Mouse (Mus musculus): Measurements from ENCODE around the gene Ccdc74a. TPM values are rescaled to one million over a fixed set of nuclear protein-coding genes. Genes with fewer than 3 reads are reported as not detected.

Gene Ccdc74a
- polyA plus RNA-seq, 1 experiment from 2014 or later = 11.2 TPM

GRCm38 (mm10) chr16:17626269-17626555 is 20.1 kb upstream of the Ccdc74a start:
- no peaks in the 10 kb centered on the region for H3K4me1 ChIP-seq
- H3K9me3 ChIP-seq = no peaks in the 10 kb centered on the region
- 97% methylated on average over 5 of the region's 5 CpGs for WGBS
- ATAC-seq (replicated peaks) = no peak
- no peak overlapping the region for H3K4me2 ChIP-seq
- H3K27ac ChIP-seq = no peak overlapping the region
- no peak overlapping the region for H3K9ac ChIP-seq
- peaks cover 56% of the 10 kb centered on the region for H3K36me3 ChIP-seq (replicated peaks)
- no peak overlapping the region for H3K4me3 ChIP-seq
- no peaks in the 10 kb centered on the region for H3K27me3 ChIP-seq (replicated peaks)

GRCm38 (mm10) chr16:17632580-17632979 is 13.7 kb upstream of the Ccdc74a start:
- Histone ChIP-seq H3K4me3 (no peak overlapping the region), H3K9me3 (no peaks in the 10 kb centered on the region), H3K36me3 (replicated peaks) (peaks cover 39% of the 10 kb centered on the region), H3K9ac (no peak overlapping the region), H3K27ac (no peak overlapping the region), H3K4me2 (no peak overlapping the region), H3K4me1 (no peaks in the 10 kb centered on the region), H3K27me3 (replicated peaks) (no peaks in the 10 kb centered on the region)
- ATAC-seq (replicated peaks) = no peak
- 97% methylated on average over 2 of the region's 2 CpGs for WGBS

GRCm38 (mm10) chr16:17633481-17634181 is 12.6 kb upstream of the Ccdc74a start:
- no peak for ATAC-seq (replicated peaks)

GRCm38 (mm10) chr16:17636904-17637303 is 9.4 kb upstream of the Ccdc74a start:
- no peak overlapping the region for H3K9ac ChIP-seq
- no peak overlapping the region for H3K4me3 ChIP-seq
- no peak for ATAC-seq (replicated peaks)
- no peak overlapping the region for H3K27ac ChIP-seq
- no peaks in the 10 kb centered on the region for H3K9me3 ChIP-seq
- WGBS = 86% methylated on average over 2 of the region's 2 CpGs
- H3K4me1 ChIP-seq = no peaks in the 10 kb centered on the region
- H3K27me3 ChIP-seq (replicated peaks) = no peaks in the 10 kb centered on the region
- H3K4me2 ChIP-seq = no peak overlapping the region
- peaks cover 44% of the 10 kb centered on the region; the same call in 1 of the 2 replicates for H3K36me3 ChIP-seq (replicated peaks)

More at GRCm38 (mm10) chr16:17633481-17634181, 12.6 kb upstream of the Ccdc74a start:
- Histone ChIP-seq H3K27ac (no peak overlapping the region), H3K9ac (no peak overlapping the region), H3K36me3 (replicated peaks) (peaks cover 32% of the 10 kb centered on the region), H3K27me3 (replicated peaks) (no peaks in the 10 kb centered on the region), H3K4me2 (no peak overlapping the region), H3K9me3 (no peaks in the 10 kb centered on the region), H3K4me3 (no peak overlapping the region), H3K4me1 (no peaks in the 10 kb centered on the region)
- WGBS = 75% methylated on average over 8 of the region's 8 CpGs

- H3K27ac ChIP-seq = no peak overlapping the region
- H3K9me3 ChIP-seq = no peaks in the 10 kb centered on the region
- no peak overlapping the region for H3K4me2 ChIP-seq
- H3K27me3 ChIP-seq (replicated peaks) = no peaks in the 10 kb centered on the region
- no peak overlapping the region for H3K4me3 ChIP-seq
- no peaks in the 10 kb centered on the region for H3K4me1 ChIP-seq
- ATAC-seq (replicated peaks) = no peak
- 81% methylated on average over 2 of the region's 2 CpGs for WGBS
- H3K36me3 ChIP-seq (replicated peaks) = peaks cover 38% of the 10 kb centered on the region; the same call in 1 of the 2 replicates
- no peak overlapping the region for H3K9ac ChIP-seq
Observed at GRCm38 (mm10) chr16:17637610-17638009, 8.7 kb upstream of the Ccdc74a start.

- 92% methylated on average over 9 of the region's 9 CpGs for WGBS
- no peaks in the 10 kb centered on the region for H3K4me1 ChIP-seq
- H3K36me3 ChIP-seq (replicated peaks) = peaks cover 38% of the 10 kb centered on the region; the same call in 1 of the 2 replicates
- H3K4me3 ChIP-seq = no peak overlapping the region
- H3K4me2 ChIP-seq = no peak overlapping the region
- no peaks in the 10 kb centered on the region for H3K9me3 ChIP-seq
- no peak for ATAC-seq (replicated peaks)
- H3K27me3 ChIP-seq (replicated peaks) = no peaks in the 10 kb centered on the region
- no peak overlapping the region for H3K27ac ChIP-seq
- H3K9ac ChIP-seq = no peak overlapping the region
Observed at GRCm38 (mm10) chr16:17638036-17638628, 8.1 kb upstream of the Ccdc74a start.

- H3K4me3 ChIP-seq = no peak overlapping the region
- no peak overlapping the region for H3K4me2 ChIP-seq
- H3K36me3 ChIP-seq (replicated peaks) = peaks cover 33% of the 10 kb centered on the region; the same call in 1 of the 2 replicates
- no peak overlapping the region for H3K9ac ChIP-seq
- H3K4me1 ChIP-seq = no peaks in the 10 kb centered on the region
- no peak for ATAC-seq (replicated peaks)
- H3K27ac ChIP-seq = no peak overlapping the region
- WGBS = 88% methylated on average over 3 of the region's 3 CpGs
- H3K27me3 ChIP-seq (replicated peaks) = no peaks in the 10 kb centered on the region
- no peaks in the 10 kb centered on the region for H3K9me3 ChIP-seq
Observed at GRCm38 (mm10) chr16:17639081-17639480, 7.2 kb upstream of the Ccdc74a start.

- Histone ChIP-seq H3K4me1 (no peaks in the 10 kb centered on the region), H3K9me3 (no peaks in the 10 kb centered on the region), H3K4me2 (no peak overlapping the region), H3K27me3 (replicated peaks) (no peaks in the 10 kb centered on the region), H3K27ac (no peak overlapping the region), H3K4me3 (no peak overlapping the region), H3K36me3 (replicated peaks) (peaks cover 33% of the 10 kb centered on the region; the same call in 1 of the 2 replicates), H3K9ac (no peak overlapping the region)
- 94% methylated on average over 6 of the region's 6 CpGs for WGBS
- no peak for ATAC-seq (replicated peaks)
Observed at GRCm38 (mm10) chr16:17639951-17640350, 6.3 kb upstream of the Ccdc74a start.

GRCm38 (mm10) chr16:17640706-17641105 is 5.6 kb upstream of the Ccdc74a start:
- Histone ChIP-seq H3K9me3 (no peaks in the 10 kb centered on the region), H3K4me2 (no peak overlapping the region), H3K4me3 (no peak overlapping the region), H3K36me3 (replicated peaks) (peaks cover 33% of the 10 kb centered on the region; the same call in 1 of the 2 replicates), H3K4me1 (no peaks in the 10 kb centered on the region), H3K9ac (no peak overlapping the region), H3K27me3 (replicated peaks) (no peaks in the 10 kb centered on the region), H3K27ac (no peak overlapping the region)
- WGBS = 88% methylated on average over 9 of the region's 9 CpGs
- ATAC-seq (replicated peaks) = no peak

- H3K9ac ChIP-seq = no peak overlapping the region
- H3K27me3 ChIP-seq (replicated peaks) = no peaks in the 10 kb centered on the region
- peaks cover 33% of the 10 kb centered on the region; the same call in 1 of the 2 replicates for H3K36me3 ChIP-seq (replicated peaks)
- H3K4me2 ChIP-seq = no peak overlapping the region
- ATAC-seq (replicated peaks) = no peak
- H3K4me1 ChIP-seq = peaks cover 4% of the 10 kb centered on the region
- WGBS = 87% methylated on average over 6 of the region's 6 CpGs
- no peaks in the 10 kb centered on the region for H3K9me3 ChIP-seq
- H3K4me3 ChIP-seq = no peak overlapping the region
- no peak overlapping the region for H3K27ac ChIP-seq
Observed at GRCm38 (mm10) chr16:17641301-17641700, 5.0 kb upstream of the Ccdc74a start.

- H3K9ac ChIP-seq = no peak overlapping the region
- ATAC-seq (replicated peaks) = no peak
- peaks cover 33% of the 10 kb centered on the region; the same call in 1 of the 2 replicates for H3K36me3 ChIP-seq (replicated peaks)
- 86% methylated on average over 8 of the region's 8 CpGs for WGBS
- peaks cover 12% of the 10 kb centered on the region for H3K4me1 ChIP-seq
- no peaks in the 10 kb centered on the region for H3K9me3 ChIP-seq
- no peak overlapping the region for H3K27ac ChIP-seq
- no peak overlapping the region for H3K4me2 ChIP-seq
- H3K27me3 ChIP-seq (replicated peaks) = no peaks in the 10 kb centered on the region
- no peak overlapping the region for H3K4me3 ChIP-seq
Observed at GRCm38 (mm10) chr16:17642311-17642710, 4.0 kb upstream of the Ccdc74a start.

GRCm38 (mm10) chr16:17643437-17643990 is 2.8 kb upstream of the Ccdc74a start:
- Histone ChIP-seq H3K27ac (no peak overlapping the region), H3K4me1 (peaks cover 15% of the 10 kb centered on the region), H3K9ac (no peak overlapping the region), H3K9me3 (no peaks in the 10 kb centered on the region), H3K4me2 (no peak overlapping the region), H3K27me3 (replicated peaks) (no peaks in the 10 kb centered on the region), H3K4me3 (no peak overlapping the region), H3K36me3 (replicated peaks) (peaks cover 33% of the 10 kb centered on the region; the same call in 1 of the 2 replicates)
- ATAC-seq (replicated peaks) = no peak
- 94% methylated on average over 4 of the region's 4 CpGs for WGBS

Measured in midbrain, embryonic 15.5 days (tissue).